Mouse (Mus musculus) hindbrain, embryonic 15.5 days (tissue): ENCODE results near the gene Engase. TPM values are rescaled to one million over a fixed set of nuclear protein-coding genes. Genes with fewer than 3 reads are reported as not detected.

Source experiments
- ATAC-seq: fragments of 200-750 bp; cut with Nextera tagmentation; 2 replicates; pipeline ENCODE4 v1.8.0; 2017; ENCODE audit warnings: low read depth, moderate number of reproducible peaks, moderate TSS enrichment; ENCODE audit not compliant: low FRiP score
- H3K27ac ChIP-seq: fragments of 300-500 bp; sonication (generic); replicated peaks from 2 replicates; pipeline ENCODE4 v1.5.1; 2015; ENCODE audit warnings: mild to moderate bottlenecking, inconsistent platforms
- H3K27me3 ChIP-seq: fragments of 300-500 bp; sonication (generic); 2 replicates; pipeline ENCODE4 v1.6.1; 2015; ENCODE audit warnings: control low read depth, inconsistent platforms
- H3K36me3 ChIP-seq: fragments of 300-500 bp; sonication (generic); 2 replicates; pipeline ENCODE4 v1.6.1; 2015; ENCODE audit warnings: control low read depth, inconsistent platforms
- H3K4me1 ChIP-seq: fragments of 300-500 bp; sonication (generic); replicated peaks from 2 replicates; pipeline ENCODE4 v1.6.1; 2015; ENCODE audit warnings: control low read depth, inconsistent platforms
- H3K4me2 ChIP-seq: fragments of 300-500 bp; sonication (generic); 2 replicates; pipeline ENCODE4 v1.6.1; 2015; ENCODE audit warnings: moderate library complexity, mild to moderate bottlenecking, inconsistent platforms
- H3K4me3 ChIP-seq: fragments of 300-500 bp; sonication (generic); 2 replicates; pipeline ENCODE4 v1.5.1; 2015; ENCODE audit warnings: mild to moderate bottlenecking, inconsistent platforms
- H3K9ac ChIP-seq: fragments of 300-500 bp; sonication (generic); 2 replicates; pipeline ENCODE4 v1.6.1; 2015; ENCODE audit warnings: inconsistent platforms
- H3K9me3 ChIP-seq: fragments of 300-500 bp; sonication (generic); 2 replicates; pipeline ENCODE4 v1.6.1; 2016; ENCODE audit warnings: control low read depth, inconsistent platforms
- WGBS: fragments of 180-500 bp; shearing (Covaris S2); methylation state at CpG from one replicate; pipeline ENCODE4 v1.1.7; 2015; 5-methylcytosine and 5-hydroxymethylcytosine counted together
- polyA plus RNA-seq: library from polyadenylated mRNA; unstranded; fragments of >200 nt; fragmentation: Nextera tagmentation; extraction: Ambion mirVana; gene quantifications from 2 replicates; pipeline ENCODE4 v1.2.1, GENCODE M21; 2015

Gene Engase
- polyA plus RNA-seq, 1 experiment from 2014 or later, result 7.7 TPM

DNA sequence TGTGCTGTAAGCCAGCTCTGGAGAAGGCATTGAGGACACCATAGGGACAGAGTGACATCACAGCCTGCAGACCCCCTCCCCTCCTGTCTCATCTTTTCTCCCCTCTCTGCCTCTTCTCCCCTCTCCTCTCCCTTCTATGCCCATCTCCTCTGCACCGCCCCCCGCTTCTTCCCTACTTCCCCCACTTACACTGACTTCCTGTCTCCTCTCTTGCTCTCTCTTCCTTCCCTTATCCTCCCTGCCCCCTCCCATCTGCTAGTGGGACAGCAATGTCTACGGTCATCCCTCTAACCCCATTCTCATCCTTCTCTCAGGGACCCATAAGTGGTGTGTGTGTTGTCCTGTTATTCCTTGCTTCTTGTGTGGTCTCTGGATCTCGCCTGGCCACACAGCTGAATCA, 17.1 kb upstream of the Engase start:
- no peak overlapping the region for H3K4me2 ChIP-seq
- no peaks in the 10 kb centered on the region for H3K9me3 ChIP-seq
- H3K36me3 ChIP-seq, result no peaks in the 10 kb centered on the region
- no peak overlapping the region for H3K27ac ChIP-seq
- no peak for ATAC-seq
- 86% methylated on average over 4 of the region's 4 CpGs for WGBS
- no peaks in the 10 kb centered on the region for H3K4me1 ChIP-seq
- no peak overlapping the region for H3K9ac ChIP-seq
- no peak overlapping the region for H3K4me3 ChIP-seq
- no peaks in the 10 kb centered on the region for H3K27me3 ChIP-seq

DNA sequence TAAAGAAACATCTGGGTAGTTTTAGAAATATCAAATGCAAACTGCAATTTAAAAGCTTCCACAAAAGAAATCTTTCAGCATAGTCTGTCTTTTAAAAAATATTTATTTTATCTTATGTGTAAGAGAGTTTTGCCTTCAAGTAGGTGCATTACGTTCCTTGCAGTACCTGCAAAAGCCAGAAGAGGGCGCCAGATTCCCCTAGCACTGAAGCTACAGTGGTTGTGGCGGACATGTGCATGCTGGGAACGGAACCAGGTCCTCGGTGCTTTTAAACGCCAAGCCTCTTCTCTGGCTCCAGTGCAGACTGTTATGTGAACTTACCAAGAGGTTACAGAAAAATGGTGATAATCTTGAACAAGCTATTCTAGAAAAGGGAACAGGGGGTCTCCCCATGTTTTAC, 16.3 kb upstream of the Engase start:
- H3K4me1 ChIP-seq, result no peaks in the 10 kb centered on the region
- no peaks in the 10 kb centered on the region for H3K36me3 ChIP-seq
- ATAC-seq, result no peak
- H3K27me3 ChIP-seq, result no peaks in the 10 kb centered on the region
- 56% methylated on average over 6 of the region's 6 CpGs for WGBS
- no peak overlapping the region for H3K4me2 ChIP-seq
- H3K9ac ChIP-seq, result no peak overlapping the region
- no peak overlapping the region for H3K27ac ChIP-seq
- no peak overlapping the region for H3K4me3 ChIP-seq
- no peaks in the 10 kb centered on the region for H3K9me3 ChIP-seq

DNA sequence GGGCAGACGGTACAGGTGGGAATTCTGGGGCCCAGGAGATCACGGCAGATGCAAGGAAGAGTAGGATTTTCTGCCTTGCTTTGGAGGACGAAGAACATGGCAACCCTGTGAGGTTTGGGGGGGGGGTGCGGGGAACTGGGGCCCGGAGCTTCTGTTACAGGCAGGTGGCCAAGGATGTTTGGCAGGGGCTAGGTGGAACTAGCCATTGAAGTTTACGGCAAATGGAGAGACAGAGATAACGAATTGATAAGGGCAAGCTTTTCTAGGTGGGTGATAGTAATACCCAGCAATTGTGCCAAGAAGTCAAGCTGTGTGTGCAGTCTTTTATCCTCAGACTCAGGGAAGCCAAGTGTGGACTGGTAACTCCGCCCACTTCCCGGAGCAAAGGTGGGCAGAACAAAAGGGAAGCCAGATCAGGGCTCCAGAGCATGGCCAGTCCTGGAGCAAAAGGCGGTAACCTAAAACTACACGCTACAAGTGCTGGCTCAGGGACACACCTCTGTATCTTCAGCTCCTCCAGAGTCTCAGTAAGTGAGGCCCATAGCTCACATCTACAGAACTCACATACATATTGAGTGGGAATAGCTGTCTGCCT, 9.1 kb upstream of the Engase start:
- Histone ChIP-seq H3K4me1 (peaks cover 10% of the 10 kb centered on the region), H3K9me3 (no peaks in the 10 kb centered on the region), H3K27me3 (no peaks in the 10 kb centered on the region), H3K36me3 (no peaks in the 10 kb centered on the region), H3K9ac (no peak overlapping the region), H3K4me2 (no peak overlapping the region), H3K4me3 (no peak overlapping the region), H3K27ac (no peak overlapping the region)
- no peak for ATAC-seq
- WGBS, result 57% methylated on average over 11 of the region's 11 CpGs

DNA sequence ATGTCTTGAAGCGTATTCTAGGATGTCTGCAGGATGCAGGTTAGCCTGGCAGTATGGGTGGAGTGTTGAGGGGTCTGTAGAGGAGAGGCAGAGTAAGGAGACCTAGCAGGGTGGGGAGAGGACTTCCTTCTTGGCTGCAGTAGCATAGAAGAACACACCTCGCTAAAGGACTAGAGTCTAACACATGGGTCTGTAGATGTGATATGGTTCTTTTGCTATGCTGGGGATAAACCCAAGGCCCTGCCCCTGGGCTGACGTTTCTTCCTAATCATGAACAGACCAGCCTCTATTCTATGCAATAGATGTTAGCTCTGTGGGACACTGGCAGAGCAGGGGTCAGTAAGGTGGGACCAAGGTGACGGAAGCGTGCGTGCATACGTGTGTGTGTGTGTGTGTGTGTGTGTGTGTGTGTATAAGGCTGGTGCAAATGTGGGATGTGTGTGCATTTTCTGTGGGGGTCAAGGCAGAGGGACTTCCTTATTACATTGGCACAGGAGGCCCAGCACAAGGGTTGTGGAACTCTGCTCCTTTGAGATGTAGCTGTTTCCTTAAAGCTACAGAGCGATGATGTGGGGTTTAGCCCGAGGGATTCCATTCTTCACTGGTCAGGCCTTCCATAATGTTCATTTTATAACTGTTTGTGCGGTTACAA, 7.0 kb upstream of the Engase start:
- H3K9me3 ChIP-seq, result no peaks in the 10 kb centered on the region
- no peak overlapping the region for H3K4me3 ChIP-seq
- no peak overlapping the region for H3K4me2 ChIP-seq
- no peaks in the 10 kb centered on the region for H3K27me3 ChIP-seq
- 0 out of 2 replicates have a peak, but pooled peaks have one; percentile 19 for ATAC-seq
- peaks cover 10% of the 10 kb centered on the region for H3K4me1 ChIP-seq
- H3K27ac ChIP-seq, result peak overlapping the region; percentile 42; the same call in 1 of the 2 replicates
- no peaks in the 10 kb centered on the region for H3K36me3 ChIP-seq
- no peak overlapping the region for H3K9ac ChIP-seq
- 83% methylated on average over 10 of the region's 10 CpGs for WGBS

DNA sequence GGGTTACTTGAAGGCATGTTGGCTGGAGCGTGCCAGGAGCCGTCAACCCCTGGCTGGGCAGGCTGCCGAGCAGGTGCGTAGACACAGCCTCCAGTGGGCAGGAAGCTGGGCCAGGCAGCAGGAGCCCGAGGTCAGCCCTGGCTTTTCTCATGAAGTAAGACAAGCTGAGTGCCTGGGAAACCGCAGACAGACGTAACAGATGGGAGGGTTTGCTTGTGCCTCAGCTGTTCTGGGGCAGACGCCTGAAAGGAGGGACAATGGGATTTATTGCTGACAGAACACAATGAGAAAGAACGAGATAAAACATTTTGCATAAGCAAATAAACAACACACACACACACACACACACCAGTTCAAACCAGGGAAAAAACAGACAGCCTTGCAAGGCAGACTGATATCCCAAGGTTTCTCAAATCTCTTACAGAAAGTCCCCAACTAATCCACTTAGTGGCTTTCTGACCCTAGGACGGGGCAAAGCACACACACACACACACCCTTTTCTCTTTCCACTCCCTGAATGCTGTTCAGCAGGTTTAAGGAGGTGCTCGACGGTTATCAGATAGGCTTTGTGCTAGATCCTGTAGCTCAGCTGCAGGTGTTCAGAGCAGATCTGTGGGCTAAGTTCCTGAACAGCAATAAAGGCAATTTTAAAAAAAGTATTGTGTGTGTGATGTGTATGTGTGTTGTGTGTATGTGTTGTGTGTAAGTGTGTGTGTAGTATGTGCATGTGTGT, 6.2 kb upstream of the Engase start:
- H3K4me1 ChIP-seq, result peaks cover 10% of the 10 kb centered on the region
- no peaks in the 10 kb centered on the region for H3K27me3 ChIP-seq
- 20% methylated on average over 12 of the region's 12 CpGs for WGBS
- H3K27ac ChIP-seq, result peak overlapping the region; percentile 42; the same call in 1 of the 2 replicates
- H3K4me3 ChIP-seq, result no peak overlapping the region
- H3K9ac ChIP-seq, result no peak overlapping the region
- no peaks in the 10 kb centered on the region for H3K36me3 ChIP-seq
- no peaks in the 10 kb centered on the region for H3K9me3 ChIP-seq
- H3K4me2 ChIP-seq, result no peak overlapping the region
- peak; percentile 59; the same call in 1 of the 2 replicates for ATAC-seq

DNA sequence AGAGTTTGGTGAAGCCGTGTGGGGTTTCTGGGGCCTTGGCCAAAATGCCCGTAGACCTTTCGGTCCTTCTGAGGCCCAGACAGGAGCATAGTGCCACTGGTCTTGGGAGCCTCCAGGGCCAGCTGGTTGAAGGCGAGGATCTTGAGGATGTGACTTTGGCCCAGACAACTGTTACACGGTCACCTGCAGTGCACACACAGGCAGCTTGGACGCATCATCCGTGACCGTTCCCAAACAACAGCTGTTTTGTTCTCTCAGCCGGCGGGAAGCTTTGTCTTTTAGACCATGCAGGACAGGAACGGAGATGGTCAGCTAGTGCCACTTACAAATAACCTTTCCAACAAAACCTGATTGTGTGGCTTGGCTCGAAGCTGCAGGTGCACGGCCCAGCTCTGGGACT, 5.0 kb upstream of the Engase start:
- 41% methylated on average over 13 of the region's 13 CpGs for WGBS
- Histone ChIP-seq H3K36me3 (no peaks in the 10 kb centered on the region), H3K27ac (no peak overlapping the region), H3K4me3 (no peak overlapping the region), H3K4me1 (peaks cover 13% of the 10 kb centered on the region), H3K27me3 (no peaks in the 10 kb centered on the region), H3K9ac (no peak overlapping the region), H3K9me3 (no peaks in the 10 kb centered on the region), H3K4me2 (no peak overlapping the region)
- no peak for ATAC-seq

DNA sequence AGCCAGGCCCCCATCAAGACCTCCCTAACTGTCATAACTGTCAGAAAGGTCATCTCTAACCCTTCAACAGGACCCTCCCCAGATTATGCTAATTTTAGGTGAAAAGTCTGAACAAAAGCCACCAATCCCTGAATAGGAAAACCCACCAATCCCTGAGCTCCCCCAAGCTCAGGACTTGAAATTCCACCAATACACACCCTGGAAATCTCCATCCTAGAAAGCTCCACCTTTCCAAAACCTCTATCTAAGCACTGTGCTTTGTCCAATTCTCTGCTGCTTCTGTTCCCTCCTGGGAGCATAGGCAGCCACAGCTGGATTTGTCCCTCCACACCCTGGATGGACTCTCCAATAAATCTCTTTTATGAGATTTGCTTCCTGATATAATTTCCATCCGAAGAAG, 3.5 kb upstream of the Engase start:
- no peaks in the 10 kb centered on the region for H3K27me3 ChIP-seq
- no peak for ATAC-seq
- H3K36me3 ChIP-seq, result no peaks in the 10 kb centered on the region
- H3K4me2 ChIP-seq, result no peak overlapping the region
- H3K9me3 ChIP-seq, result no peaks in the 10 kb centered on the region
- WGBS, result 91% methylated on average over 1 of the region's 1 CpGs
- no peak overlapping the region for H3K4me3 ChIP-seq
- H3K4me1 ChIP-seq, result peaks cover 24% of the 10 kb centered on the region
- no peak overlapping the region for H3K9ac ChIP-seq
- H3K27ac ChIP-seq, result no peak overlapping the region

DNA sequence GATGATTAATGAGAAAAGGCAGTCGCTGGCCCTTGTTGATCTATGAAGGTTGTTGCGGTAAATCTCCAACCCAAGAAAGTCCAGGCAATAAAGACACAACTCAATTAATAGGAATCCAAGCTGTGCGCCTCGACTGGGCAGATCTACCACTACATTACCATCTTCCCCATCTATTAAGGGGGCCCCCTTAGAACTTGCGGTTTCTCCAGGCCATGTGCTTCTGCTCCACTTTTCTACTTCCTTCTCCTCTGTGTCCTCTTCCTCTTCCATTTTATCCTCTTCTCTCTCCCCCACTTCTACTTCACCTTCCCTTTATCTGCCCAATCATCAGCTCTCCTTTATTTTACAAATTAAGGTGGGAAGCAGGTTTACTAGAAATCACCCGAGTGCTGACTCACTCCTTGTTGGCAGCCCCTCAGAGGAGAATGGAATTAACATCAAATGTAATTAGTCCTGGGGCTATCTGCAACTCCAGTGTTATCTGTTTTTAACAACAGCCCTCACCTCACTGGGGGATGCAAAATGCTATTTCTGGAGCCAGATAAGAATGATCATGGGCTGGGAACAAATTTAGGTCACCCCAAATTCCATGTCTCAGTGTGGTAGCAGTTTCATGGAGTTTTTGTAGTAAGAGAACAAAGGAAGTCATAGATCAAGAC, 2.7 kb upstream of the Engase start:
- Histone ChIP-seq H3K27me3 (no peaks in the 10 kb centered on the region), H3K4me1 (peaks cover 26% of the 10 kb centered on the region), H3K4me2 (no peak overlapping the region), H3K27ac (no peak overlapping the region), H3K4me3 (no peak overlapping the region), H3K9me3 (no peaks in the 10 kb centered on the region), H3K9ac (no peak overlapping the region), H3K36me3 (no peaks in the 10 kb centered on the region)
- ATAC-seq, result no peak
- 85% methylated on average over 6 of the region's 6 CpGs for WGBS

DNA sequence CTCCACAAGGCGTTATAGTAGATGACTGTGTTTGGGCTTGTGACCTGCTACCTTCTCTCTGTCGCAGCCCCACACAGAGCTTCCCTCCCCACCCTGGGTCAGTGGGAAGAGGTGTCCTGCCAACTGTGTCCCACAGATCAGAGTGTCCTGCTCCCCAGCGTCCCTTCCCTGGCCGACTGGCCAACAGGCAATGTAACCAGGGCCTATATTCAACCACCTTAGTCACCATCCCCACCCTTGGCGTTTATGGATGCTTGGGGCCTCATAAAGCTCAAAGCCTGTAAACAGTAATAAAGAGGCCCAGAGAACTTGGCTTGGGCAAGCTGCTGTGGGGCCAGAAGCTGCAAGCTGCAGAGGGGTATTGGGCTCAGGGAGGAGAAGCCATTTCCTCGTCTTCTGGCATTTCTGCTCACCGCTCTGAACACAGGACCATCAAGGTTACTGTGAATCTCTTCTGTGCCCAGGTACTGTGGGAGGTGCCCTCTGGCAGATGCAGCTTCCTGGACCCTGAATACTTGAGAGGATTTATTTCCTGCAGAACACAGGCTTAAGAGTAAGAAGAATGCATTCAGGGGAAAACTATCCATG, 1.0 kb upstream of the Engase start:
- Histone ChIP-seq H3K4me1 (peaks cover 19% of the 10 kb centered on the region), H3K9ac (no peak overlapping the region), H3K4me3 (no peak overlapping the region), H3K4me2 (no peak overlapping the region), H3K9me3 (no peaks in the 10 kb centered on the region), H3K27ac (no peak overlapping the region), H3K27me3 (no peaks in the 10 kb centered on the region), H3K36me3 (no peaks in the 10 kb centered on the region)
- no peak for ATAC-seq
- 90% methylated on average over 7 of the region's 7 CpGs for WGBS

DNA sequence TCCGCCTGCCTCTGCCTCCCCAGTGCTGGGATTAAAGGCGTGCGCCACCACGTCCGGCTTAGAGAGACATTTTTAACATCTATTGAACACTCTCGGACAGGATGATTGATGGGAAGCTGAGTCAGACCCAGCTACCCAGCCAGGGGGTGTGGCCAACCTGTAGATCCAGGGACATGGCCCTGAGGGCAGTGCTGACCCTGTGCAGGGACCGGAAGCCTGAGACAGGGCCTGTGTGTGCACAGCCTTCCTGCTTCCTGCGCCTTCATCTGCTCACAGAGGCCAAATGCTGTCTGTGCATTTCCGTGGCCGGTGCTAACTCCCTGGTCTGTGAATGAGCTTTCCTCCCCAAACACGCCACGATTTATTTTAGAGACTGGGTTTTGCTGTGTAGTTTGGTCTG, 3.1 kb downstream of the Engase start:
- no peaks in the 10 kb centered on the region for H3K9me3 ChIP-seq
- H3K4me2 ChIP-seq, result no peak overlapping the region
- H3K27ac ChIP-seq, result no peak overlapping the region
- H3K4me1 ChIP-seq, result peaks cover 21% of the 10 kb centered on the region
- ATAC-seq, result no peak
- no peaks in the 10 kb centered on the region for H3K27me3 ChIP-seq
- no peak overlapping the region for H3K4me3 ChIP-seq
- no peak overlapping the region for H3K9ac ChIP-seq
- 85% methylated on average over 12 of the region's 12 CpGs for WGBS
- no peaks in the 10 kb centered on the region for H3K36me3 ChIP-seq

DNA sequence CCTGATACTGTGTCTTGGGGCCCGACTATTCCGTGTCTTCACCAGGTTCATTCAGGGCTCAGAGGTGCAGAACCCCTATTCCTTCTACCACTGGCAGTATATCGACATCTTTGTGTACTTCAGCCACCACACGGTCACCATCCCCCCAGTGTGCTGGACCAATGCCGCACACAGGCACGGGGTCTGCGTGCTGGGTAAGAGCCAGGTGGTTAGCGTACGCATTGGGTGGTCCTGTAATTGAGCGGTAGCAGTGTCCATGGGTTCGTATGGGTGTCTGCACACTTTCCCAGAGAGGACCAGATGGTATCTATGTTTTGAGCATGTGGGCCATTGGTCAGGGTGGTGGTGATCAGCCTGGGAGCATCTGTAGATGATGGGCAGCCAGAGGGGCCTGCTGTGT, 4.6 kb downstream of the Engase start:
- peaks cover 21% of the 10 kb centered on the region for H3K4me1 ChIP-seq
- H3K9ac ChIP-seq, result no peak overlapping the region
- no peaks in the 10 kb centered on the region for H3K27me3 ChIP-seq
- H3K4me2 ChIP-seq, result no peak overlapping the region
- H3K27ac ChIP-seq, result no peak overlapping the region
- no peaks in the 10 kb centered on the region for H3K9me3 ChIP-seq
- H3K4me3 ChIP-seq, result no peak overlapping the region
- 87% methylated on average over 11 of the region's 11 CpGs for WGBS
- no peak for ATAC-seq
- no peaks in the 10 kb centered on the region for H3K36me3 ChIP-seq

DNA sequence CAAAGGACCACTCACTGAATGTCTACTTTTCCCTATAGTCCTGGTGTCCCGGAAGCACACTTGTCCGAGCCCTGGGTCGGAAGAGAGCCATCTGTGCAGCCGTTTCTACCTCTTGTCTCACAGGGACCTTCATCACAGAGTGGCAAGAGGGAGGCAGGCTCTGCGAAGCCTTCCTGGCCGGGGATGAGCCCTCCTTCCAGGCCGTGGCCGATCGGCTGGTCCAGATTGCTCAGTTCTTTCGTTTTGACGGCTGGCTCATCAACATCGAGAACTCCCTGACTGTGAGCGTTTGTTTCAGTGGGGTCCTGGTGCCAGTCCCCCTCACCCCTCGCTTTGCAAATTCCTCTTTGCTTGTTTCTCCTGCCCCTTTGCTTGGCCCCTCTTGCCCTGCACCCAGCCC, 5.1 kb downstream of the Engase start:
- H3K27me3 ChIP-seq, result no peaks in the 10 kb centered on the region
- 82% methylated on average over 14 of the region's 14 CpGs for WGBS
- no peak for ATAC-seq
- no peak overlapping the region for H3K27ac ChIP-seq
- no peak overlapping the region for H3K4me2 ChIP-seq
- no peak overlapping the region for H3K4me3 ChIP-seq
- no peaks in the 10 kb centered on the region for H3K36me3 ChIP-seq
- no peaks in the 10 kb centered on the region for H3K9me3 ChIP-seq
- H3K4me1 ChIP-seq, result peaks cover 17% of the 10 kb centered on the region
- H3K9ac ChIP-seq, result no peak overlapping the region
